Mouse (Mus musculus) spleen, postnatal 14 days (tissue): ENCODE measurements around the gene Calm5.
"Not testable (repeated sequence)": the region's sequence is repeated elsewhere in the genome, so short reads cannot be mapped to it uniquely, and the experiment has no call there.

Experiments used
- DNase-seq, 2 experiments: peaks; one replicate each; pipeline ENCODE4 v3.0.0; 2021 to 2022; ENCODE audit warnings: low spot score in 2 of 2

The Calm5 gene

GRCm38 (mm10) chr13:3853648-3854333 is at the start of gene Calm5:
Gene Calm5 (plus strand): TSS chr13:3854173.
- DNase-seq, result not testable (repeated sequence)

GRCm38 (mm10) chr13:3804186-3804585 is 49.8 kb upstream of the Calm5 start, which contains the start of gene Calml3:
Gene Calml3 (minus strand): TSS chr13:3804316.
- DNase-seq, result no peak

- no peak for DNase-seq
Observed at GRCm38 (mm10) chr13:3805132-3805531, 48.8 kb upstream of the Calm5 start.

GRCm38 (mm10) chr13:3805638-3806037 is 48.3 kb upstream of the Calm5 start:
- DNase-seq, result no peak

GRCm38 (mm10) chr13:3807131-3807827 is 46.7 kb upstream of the Calm5 start:
- DNase-seq, result no peak

- no peak for DNase-seq
Observed at GRCm38 (mm10) chr13:3818012-3818739, 35.8 kb upstream of the Calm5 start.

- no peak for DNase-seq
Observed at GRCm38 (mm10) chr13:3818740-3819076, 35.3 kb upstream of the Calm5 start.

- no peak for DNase-seq
Observed at GRCm38 (mm10) chr13:3822105-3822504, 31.9 kb upstream of the Calm5 start.

- no peak for DNase-seq
Observed at GRCm38 (mm10) chr13:3825726-3826125, 28.2 kb upstream of the Calm5 start.

- no peak for DNase-seq
Observed at GRCm38 (mm10) chr13:3831546-3831945, 22.4 kb upstream of the Calm5 start.

- DNase-seq, result no peak
Observed at GRCm38 (mm10) chr13:3831994-3832393, 22.0 kb upstream of the Calm5 start.

- DNase-seq, result no peak
Observed at GRCm38 (mm10) chr13:3832450-3832849, 21.5 kb upstream of the Calm5 start.

- not testable (repeated sequence) for DNase-seq
Observed at GRCm38 (mm10) chr13:3833644-3834043, 20.3 kb upstream of the Calm5 start.

- not testable (repeated sequence) for DNase-seq
Observed at GRCm38 (mm10) chr13:3837312-3837807, 16.6 kb upstream of the Calm5 start, which contains the start of gene Calm4. Gene Calm4 (plus strand): TSS chr13:3837757.

- DNase-seq, result not testable (repeated sequence)
Observed at GRCm38 (mm10) chr13:3840662-3841061, 13.3 kb upstream of the Calm5 start.

- DNase-seq, result no peak
Observed at GRCm38 (mm10) chr13:3850330-3850729, 3.6 kb upstream of the Calm5 start.

GRCm38 (mm10) chr13:3854856-3855255 is 883 bp downstream of the Calm5 start:
- no peak for DNase-seq

- no peak for DNase-seq
Observed at GRCm38 (mm10) chr13:3856252-3856651, 2.3 kb downstream of the Calm5 start.

GRCm38 (mm10) chr13:3861251-3861650 is 7.3 kb downstream of the Calm5 start:
- DNase-seq, result no peak

- no peak for DNase-seq
Observed at GRCm38 (mm10) chr13:3862325-3862724, 8.4 kb downstream of the Calm5 start.

- DNase-seq, result no peak
Observed at GRCm38 (mm10) chr13:3862922-3863580, 9.1 kb downstream of the Calm5 start.
